Mouse (Mus musculus): ENCODE results near the gene Ccdc80.

Gene Ccdc80

DNA sequence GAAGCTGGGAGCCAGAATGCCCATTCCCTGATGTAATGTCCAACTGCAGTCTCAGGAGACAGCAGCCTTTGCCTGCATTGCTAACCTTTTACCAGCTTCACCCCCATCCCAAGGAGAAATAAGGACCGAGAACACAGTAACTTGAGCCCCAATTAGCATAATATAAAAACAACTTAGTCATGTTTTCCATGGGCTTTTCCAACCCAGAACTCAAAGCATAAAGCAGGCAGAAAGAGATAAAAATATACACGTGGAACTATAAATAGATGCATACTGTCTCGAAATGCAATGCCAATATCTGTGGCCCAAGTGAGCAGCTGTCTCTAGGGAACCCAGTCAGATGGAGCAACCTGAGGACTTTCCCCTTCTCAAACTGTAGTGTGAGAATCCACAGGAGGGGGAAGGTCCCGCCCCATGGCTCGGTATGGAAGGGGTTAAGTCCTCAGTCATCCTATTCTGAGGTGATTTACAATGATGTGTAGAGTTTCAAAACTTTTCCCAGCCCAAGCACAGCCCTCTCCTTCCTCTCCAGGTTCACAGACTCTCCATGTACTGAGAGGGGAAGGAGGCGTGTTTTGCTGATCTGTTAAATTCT, at the start of gene Ccdc80:
Ccdc80 (plus strand) TSS at position 266 of the 595 bp plus-strand sequence.
- in situ Hi-C loops (cut with MseI, MboI): loop anchor here (10.0 to 25.0 kb wide), 2 partner anchors 328 to 331 kb away; partner anchors contain the start of gene Cd200r1 (in 2 of the 2)

DNA sequence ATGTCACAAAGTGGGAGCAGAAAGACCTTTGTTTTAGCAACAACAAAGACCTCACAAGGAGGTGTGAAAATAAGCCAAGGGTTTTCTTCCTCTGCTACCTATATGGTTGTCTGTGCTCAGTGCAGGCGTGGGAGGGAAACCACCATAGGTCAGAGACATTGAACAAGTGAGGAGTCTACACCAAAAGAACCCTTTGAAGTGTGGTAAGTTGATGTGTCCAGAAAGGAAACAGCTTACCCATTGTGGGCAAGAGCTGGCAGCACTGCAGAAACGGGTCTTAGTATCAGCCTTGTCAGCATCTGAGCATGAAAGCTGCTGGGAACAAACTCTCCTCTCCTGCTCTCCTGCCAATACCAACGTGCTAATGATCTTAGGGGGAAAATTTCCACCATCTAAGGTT, 48.4 kb upstream of the Ccdc80 start:
- in situ Hi-C loops (cut with MseI, MboI): no loop called here

DNA sequence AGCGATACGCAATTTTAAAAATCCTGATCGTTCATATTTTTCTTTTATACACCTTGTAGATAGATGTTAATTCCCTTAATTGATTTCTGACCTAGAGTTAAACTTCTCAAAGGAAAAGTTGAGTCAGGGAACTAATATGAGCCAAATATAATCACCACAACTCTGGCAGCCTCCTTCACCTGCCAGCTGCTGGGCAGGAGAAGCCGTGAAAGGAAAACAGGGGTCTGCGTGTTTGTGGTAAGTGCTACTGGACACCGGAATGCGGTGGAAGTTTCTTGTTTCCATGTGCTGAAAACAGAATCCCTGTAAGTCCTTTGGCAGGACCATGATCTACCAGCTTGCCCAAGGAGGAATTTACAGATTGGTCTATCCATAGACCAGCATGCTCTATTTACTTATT, 36.0 kb upstream of the Ccdc80 start:
- in situ Hi-C loops (cut with MseI, MboI): no loop called here

DNA sequence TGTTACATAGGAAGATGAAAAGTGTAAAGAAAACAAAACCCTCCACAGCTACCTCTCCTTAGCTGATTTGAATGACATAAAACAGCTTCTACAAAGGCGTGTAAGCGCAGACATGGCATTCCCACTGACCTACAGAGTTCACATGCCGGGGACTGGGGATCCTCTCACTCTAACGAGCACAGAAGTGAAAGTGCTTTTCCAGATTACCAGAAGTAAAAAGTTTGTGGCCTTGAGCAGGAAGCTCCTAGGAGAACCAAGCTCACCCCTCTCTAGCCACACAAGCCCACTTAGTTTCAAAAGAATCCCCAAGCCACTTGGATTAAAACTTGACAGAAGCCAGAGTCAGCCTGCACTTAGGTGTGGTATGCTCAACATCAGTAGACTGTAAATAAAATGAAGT, 35.3 kb upstream of the Ccdc80 start:
- in situ Hi-C loops (cut with MseI, MboI): no loop called here

DNA sequence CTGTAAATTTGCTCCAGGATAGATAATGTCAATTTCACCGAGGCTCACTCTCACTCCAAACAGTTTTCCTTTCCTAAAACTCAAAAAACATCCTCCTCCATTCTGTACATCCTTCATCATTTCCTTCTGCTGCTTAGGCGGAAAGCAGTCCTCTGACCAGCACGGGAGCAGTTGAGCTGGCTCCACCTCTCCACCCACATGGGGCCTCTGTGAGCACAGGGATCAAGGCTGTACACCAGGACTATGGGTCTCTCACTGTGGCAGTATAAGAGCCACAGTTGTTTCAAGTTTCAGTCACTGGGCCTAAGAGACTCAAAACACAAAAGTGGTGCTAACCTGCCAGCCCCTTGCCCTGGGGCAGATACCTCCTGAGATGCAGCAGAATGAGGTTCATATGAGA, 32.1 kb upstream of the Ccdc80 start:
- in situ Hi-C loops (cut with MseI, MboI): no loop called here

DNA sequence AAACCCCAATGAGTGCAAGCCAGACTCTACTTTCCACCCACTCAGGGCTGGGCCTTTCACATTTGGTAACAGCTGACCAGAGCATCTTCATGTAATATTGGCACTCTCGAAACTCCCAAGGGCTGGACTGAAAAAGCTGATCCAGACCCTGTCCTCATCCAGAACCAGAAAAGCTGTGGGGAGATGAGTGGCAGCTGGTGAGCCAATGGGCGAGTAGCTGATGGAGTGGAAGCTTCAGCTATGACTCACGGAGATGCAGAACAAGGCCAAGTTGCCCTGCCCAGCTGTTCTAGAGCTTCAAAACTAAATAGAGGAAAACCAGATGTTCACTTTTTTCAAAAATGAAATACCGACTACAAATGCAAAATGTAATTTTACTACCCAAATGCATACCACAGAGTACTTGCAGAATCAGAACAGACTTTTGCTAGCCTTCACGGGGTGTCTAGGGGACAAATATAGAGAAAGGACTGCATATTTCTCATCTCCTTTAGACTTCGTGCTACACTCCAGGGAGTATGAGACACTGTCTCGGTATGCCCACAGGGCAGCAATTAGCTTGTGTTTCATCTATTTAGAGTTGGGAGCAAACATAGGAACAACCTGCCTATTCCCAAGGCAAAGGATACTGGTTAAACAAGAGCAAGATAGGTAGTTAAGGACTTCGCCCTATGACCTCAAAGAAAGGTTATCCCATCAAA, 22.7 kb upstream of the Ccdc80 start:
- in situ Hi-C loops (cut with MseI, MboI): no loop called here

DNA sequence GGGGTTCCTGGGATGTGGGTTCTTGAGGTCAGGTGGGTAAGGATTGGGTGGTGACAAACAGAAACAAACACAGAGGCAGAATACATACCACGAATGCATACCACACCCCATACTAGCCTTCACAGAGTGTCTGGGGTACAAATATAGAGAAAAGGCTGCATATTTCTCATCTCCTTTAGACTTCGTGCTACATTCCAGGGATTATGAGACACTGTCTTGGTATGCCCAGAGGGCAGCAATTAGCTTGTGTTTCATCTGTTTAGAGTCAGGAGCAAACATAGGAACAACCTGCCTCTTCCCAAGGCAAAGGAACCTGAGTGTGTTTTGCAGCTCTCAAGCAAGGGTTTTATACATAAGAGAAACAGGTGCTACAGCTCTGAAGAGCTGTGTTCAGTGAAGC, 21.8 kb upstream of the Ccdc80 start:
- in situ Hi-C loops (cut with MseI, MboI): no loop called here

DNA sequence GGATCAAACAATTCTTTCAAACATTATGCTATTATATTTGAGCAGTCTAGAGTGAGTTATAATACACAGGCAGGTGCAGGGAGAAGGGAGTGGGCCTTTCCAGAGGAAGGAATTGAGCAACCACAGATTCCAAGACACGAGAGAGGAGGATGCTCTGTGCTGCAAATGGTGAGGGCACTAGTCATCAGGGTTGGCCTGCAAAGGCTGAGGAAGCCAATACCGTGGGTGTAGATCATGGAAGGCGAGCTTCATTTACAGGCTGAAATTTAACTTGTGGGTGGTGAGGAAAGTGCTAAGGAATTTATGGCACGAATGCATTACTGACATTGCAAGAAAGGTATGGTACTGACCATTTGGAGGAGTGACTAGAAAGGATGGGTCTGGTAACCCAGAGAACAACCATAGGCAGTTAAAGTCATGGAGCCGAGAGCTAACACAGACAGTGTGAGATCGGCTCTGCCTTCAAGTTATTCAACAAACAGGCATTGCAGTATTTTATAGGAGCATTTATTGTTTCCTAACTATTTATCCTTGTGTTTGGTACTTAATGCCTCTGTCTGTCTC, 15.6 kb upstream of the Ccdc80 start:
- in situ Hi-C loops (cut with MseI, MboI): loop anchor here in 1 of 2 experiments (25.0 kb wide), 1 partner anchor 315 kb away; the partner anchor contains the start of gene Cd200r1

DNA sequence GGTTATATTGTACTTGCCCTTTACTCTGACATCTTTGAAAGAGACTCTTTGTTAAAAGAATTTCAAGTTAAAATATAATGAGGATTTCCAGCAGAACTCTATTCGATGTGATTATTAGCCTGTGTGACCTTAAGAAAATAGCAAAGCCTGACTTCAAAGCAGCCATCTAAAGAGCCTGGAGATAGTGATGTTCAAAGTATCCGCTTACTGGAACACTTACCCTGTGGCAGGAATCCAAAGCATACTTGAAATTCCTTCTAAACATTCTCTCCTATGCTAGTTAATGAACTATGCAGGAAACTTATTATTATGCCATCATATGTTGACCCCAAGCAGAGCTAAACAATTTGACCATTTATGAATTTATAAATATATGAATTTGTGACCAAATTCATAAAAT, 13.9 kb upstream of the Ccdc80 start:
- in situ Hi-C loops (cut with MseI, MboI): loop anchor here in 1 of 2 experiments (25.0 kb wide), 1 partner anchor 317 kb away; the partner anchor contains the start of gene Cd200r1

DNA sequence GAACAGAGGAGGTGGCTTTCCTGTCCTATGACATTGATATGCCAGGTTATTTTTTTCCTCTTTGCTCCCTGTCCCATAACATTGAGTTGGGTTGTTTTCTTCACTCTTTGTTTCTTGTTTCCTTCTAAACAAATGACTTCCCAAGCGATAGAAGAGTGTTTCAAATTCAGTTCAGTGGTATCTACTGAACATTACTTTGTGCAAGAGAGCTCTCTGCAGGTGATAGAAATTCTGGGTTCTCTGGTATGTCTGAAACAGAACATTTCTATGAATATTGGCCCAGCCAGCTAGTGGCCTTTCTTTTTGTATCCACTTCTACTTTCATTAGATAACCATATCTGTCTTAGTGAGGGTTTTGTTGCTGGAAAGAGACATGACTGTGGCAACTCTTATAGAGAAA, 4.4 kb upstream of the Ccdc80 start:
- in situ Hi-C loops (cut with MseI, MboI): loop anchor here in 1 of 2 experiments (25.0 kb wide), 1 partner anchor 327 kb away; the partner anchor contains the start of gene Cd200r1

DNA sequence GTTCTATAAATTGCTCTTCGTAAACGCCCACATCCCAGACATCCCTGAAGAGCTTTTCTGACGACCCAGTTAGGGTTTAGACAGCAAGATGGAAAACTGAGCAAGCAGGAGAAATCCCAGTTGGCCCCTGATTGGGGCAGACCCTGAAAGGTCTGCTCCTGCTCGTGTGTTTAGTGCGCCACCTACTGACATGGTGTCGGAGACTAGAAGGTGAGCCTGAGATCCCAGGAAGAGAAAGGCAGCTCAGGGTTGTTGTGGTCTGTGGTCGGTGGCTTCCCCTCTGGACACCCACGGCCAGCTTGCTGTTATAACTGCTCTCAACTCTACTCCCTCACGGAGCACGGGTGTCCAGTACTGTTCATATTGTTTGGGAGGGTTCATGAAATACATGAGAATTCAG, 3.2 kb upstream of the Ccdc80 start:
- in situ Hi-C loops (cut with MseI, MboI): loop anchor here (10.0 to 25.0 kb wide), 2 partner anchors 325 to 328 kb away; partner anchors contain the start of gene Cd200r1 (in 2 of the 2)

DNA sequence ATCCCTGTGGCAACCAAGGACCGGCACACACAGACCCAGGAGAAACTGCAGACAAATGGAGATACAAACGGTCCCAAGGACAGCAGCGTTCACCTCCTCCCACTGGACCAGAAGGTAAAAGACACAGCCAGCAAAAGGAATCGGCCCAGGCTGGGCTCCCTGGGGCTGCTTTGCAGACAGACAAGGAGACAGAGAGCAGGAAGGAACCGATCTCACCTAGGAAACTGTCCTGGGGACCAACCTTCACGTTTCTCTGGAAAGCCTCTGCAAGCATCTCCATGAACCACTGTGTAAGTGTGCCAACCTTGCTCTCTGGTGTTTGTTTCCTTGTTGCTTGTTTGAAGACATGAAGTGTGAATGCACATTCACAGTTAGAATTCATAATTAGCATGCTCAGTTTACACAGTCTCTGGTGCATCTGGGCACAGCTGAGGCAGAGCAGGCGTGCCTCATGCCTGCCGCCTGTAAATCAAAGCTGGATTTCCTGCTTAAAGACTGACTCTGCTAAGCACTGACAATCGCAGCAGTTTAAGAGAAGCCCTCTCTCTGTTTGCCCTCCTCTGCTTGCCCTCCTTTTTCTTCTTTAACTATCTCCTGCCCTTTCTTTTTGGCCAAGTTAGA, 1.0 kb downstream of the Ccdc80 start:
- in situ Hi-C loops (cut with MseI, MboI): loop anchor here (10.0 to 25.0 kb wide), 2 partner anchors 329 to 332 kb away; partner anchors contain the start of gene Cd200r1 (in 2 of the 2)

DNA sequence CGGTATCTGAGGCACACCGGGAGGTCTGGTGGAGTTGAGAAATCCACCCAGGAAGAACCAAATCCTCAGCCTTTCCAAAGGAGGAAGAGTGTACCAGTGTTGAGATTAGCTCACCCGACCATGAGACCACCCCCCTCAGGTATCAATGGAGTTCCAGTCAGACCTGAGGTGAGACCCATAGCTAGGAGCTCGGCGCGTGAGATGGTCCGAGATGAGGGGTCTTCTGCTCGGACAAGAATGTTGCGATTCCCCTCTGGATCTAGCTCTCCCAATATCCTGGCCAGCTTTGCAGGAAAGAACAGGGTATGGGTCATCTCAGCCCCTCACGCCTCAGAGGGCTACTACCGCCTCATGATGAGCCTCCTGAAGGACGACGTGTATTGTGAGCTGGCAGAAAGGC, 1.8 kb downstream of the Ccdc80 start:
- in situ Hi-C loops (cut with MseI, MboI): loop anchor here (10.0 to 25.0 kb wide), 2 partner anchors 330 to 333 kb away; partner anchors contain the start of gene Cd200r1 (in 2 of the 2)

DNA sequence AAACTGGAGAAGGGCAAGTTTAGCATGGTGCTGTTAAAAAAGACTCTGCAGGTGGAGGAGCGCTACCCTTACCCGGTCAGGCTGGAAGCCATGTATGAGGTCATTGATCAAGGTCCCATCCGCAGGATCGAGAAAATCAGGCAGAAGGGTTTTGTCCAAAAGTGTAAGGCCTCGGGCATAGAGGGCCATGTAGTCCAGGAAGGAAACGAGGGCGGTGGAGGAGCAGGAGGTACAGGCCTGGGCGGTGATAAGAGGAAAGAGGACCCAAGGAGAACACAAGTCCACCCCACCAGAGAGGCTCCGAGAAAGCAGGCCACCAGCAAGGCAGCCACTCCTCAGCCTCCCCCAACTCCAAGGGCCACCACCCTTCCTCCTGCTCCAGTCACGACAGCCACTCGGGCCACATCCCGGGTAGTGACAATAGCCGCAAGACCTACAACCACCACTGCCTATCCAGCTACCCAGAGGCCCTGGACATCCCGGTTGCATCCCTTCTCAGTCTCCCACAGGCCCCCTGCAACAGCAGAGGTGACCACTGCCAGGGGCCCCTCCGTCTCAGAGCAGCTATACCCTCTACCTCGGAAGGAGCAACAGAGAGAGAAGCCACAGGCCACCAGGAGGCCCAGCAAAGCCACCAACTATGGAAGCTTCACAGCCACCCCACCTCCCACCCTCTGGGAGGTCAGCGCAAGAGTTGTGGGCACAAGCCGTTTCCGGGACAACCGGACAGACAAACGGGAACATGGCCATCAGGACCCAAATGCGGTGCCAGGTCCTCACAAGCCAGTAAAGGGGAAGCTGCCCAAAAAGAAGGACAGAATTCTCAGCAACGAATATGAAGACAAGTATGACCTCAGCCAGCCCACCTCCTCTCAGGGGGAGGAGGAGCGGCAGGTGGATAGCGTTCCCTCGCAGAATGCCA, 2.6 kb downstream of the Ccdc80 start:
- in situ Hi-C loops (cut with MseI, MboI): loop anchor here (10.0 to 25.0 kb wide), 2 partner anchors 331 to 334 kb away; partner anchors contain the start of gene Cd200r1 (in 2 of the 2)

DNA sequence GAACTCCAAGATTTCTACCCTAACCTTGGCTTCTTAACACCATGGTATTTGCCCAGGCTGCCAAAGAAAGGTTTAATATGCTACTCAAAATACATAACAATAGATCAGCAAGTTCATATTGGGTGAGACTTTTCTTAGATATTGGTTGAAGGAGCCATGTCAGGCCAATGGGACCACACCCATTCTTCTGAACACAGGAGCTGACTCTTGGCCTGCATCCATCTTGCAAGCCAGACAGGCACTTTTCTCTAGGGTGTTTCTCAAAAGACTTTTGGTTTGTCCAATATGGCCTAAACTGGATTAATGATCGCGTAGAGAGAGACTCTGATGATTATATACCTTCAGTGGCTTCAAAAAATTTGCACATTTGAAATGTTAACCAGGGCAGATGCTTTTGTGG, 4.3 kb downstream of the Ccdc80 start:
- in situ Hi-C loops (cut with MseI, MboI): loop anchor here (10.0 to 25.0 kb wide), 2 partner anchors 333 to 335 kb away; partner anchors contain the start of gene Cd200r1 (in 2 of the 2)

DNA sequence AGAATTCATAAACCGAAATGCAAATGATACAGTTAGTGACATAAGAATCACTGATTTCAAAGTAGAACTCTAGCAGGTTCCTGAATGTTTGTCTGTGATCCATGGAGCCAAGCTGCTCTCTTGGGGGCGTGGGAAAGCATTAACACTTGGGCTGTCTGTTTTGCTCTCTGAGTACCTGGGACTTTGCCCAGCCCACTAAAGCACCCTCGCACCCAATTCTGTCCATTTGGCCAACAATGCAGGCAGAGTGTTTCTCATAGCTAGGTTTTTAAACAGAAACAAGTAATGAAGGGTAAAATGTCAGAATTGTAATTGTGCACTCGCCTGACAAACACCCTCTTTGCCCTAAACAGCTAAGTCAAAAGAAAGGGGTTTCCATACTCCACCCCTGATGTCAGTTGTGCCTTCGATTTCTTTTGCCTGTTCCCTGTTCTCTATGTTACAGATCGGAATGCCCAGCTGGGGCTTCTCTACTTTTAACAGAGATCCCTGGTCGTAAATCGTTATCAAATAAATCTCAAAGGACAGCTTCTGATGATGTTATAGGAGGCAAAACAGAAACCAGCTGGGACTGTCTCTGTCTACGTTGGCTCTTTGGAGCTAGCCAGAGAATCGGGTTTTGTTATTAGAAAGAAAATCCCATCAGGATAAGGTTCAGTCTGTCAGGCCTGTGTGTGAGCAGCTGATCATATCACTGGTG, 5.1 kb downstream of the Ccdc80 start:
- in situ Hi-C loops (cut with MseI, MboI): loop anchor here (10.0 to 25.0 kb wide), 2 partner anchors 334 to 336 kb away; partner anchors contain the start of gene Cd200r1 (in 2 of the 2)

DNA sequence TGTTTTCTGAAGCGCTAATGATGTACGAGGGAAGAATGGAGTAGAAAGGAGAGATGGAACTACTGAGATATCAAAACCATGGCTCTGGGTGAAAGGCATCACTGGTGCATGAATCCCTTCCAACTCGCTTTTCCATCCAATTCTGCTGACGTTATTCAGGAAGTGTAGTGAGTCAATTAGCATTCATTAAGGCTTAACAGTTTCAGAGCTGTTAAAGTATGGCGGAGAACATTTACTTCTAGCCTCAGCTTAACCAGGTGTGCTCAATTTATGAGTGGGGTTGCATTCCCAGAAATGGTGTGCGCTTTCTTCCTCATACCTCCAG, 5.6 kb downstream of the Ccdc80 start:
- in situ Hi-C loops (cut with MseI, MboI): loop anchor here (10.0 to 25.0 kb wide), 2 partner anchors 334 to 337 kb away; partner anchors contain the start of gene Cd200r1 (in 2 of the 2)

DNA sequence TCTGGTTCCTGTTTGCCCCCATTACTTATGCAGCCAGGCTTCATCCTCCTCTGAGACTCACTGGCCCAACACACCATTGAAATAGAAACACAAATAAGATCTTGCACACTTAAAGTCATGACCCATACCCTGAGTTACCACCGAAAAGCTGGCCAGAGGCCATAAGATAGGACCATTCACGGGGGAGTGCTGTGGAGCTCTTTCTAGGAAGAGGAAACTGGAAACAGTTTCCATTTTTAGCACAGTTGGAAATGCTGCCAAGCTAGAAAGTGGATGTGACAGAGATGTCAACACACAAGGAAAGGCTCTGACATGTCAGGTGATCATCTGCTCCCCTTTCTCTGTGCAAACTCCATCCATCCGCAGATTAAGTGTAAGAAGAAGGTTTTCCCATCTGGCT, 7.7 kb downstream of the Ccdc80 start:
- in situ Hi-C loops (cut with MseI, MboI): no loop called here

DNA sequence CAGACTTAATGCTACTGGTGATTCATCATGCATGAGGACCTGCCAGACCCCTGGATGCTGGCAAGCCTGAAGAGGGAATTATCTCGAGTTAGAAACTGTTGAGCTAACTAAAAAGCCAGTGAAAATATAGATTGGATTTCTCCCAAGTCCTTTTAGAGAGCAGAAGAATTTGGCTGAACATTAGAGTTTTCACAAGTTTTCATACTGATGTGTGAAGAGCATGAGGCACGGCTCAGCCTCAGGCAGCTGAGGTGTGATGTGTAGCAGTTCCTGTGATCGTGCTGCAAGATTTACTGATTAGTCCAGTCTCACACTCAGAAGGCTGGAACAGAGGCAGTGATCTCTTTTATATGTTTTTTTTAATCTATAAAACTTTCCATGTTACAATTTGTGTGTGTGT, 11.8 kb downstream of the Ccdc80 start:
- in situ Hi-C loops (cut with MseI, MboI): no loop called here

All from mouse trophoblast stem cell (cell line).